Mouse (Mus musculus): ENCODE data around the gene Ankrd28.

The Ankrd28 gene

DNA sequence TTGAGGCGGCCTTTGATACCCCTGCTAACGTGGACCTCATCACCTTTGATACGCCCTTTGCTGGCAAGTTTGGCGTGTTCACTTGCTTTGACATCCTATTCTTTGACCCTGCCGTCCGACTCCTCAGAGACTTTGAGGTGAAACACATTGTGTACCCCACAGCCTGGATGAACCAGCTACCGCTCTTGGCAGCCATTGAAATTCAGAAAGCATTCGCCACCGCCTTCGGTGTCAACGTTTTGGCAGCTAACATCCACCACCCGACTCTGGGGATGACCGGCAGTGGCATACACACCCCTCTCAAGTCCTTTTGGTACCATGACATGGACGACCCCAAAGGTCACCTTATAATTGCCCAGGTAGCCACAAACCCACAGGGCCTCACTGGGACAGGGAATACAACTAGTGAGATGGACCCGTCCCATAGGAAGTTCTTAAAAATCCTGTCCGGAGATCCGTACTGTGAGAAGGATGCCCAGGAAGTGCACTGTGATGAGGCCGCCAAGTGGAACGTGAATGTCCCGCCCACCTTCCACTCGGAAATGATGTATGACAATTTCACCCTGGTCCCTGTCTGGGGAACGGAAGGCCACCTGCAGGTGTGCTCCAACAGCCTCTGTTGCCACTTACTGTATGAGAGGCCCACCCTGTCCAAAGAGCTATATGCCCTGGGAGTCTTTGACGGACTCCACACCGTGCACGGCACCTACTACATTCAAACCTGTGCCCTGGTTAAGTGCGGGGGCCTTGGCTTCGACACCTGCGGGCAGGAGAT, 163.3 kb downstream of the Ankrd28 start:
- DNase-seq (ENCODE audit: low read depth, low spot score) = no peak

DNA sequence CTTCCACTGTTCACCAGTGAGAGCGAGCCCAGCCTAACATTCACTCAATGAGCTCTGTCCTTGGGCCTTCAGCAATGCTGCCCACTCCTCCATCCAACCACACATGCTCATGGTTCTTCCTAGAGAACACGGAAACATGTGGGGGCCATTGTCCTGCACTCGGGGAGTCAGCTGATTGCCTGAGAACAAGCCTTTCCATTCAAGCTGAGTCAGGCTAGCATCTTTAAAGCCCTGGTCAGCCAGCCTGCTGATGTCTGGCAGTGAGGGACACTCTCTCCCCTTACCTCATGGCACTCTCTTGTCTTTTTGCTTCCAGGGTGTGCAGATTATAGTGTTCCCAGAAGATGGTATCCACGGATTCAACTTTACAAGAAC, 164.9 kb downstream of the Ankrd28 start:
- DNase-seq (ENCODE audit: low read depth, low spot score) = no peak

DNA sequence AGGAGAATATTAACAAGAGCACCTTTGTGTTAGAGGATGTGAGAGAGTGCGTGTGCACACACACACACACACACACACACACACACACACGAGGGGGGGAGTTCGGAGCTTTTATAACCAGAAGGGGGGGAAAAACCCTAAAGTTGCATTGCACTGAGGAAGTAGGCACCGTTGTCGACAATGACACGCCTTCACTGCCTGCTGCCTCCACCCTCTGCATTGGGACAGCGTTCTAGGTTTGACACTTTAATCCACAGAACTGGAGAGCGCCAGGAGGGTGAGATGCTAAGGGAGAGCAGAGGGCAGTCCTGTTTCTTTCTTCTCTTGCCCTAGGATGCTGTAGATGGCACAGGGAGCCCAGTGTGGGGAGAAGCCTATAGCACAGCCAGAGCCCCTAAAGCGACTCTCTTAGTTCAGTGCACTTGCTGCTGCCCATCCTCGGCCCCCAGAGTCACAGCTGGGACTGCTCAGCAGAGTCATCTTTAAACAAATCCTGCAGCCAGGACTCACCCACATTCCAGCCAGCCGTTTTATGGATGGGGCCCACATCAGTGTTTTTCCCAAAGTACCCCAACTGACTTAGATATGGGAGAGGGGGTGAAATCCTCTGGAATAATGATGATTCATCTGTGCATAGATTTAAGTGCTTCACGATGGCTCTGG, 165.4 kb downstream of the Ankrd28 start:
- no peak for DNase-seq (ENCODE audit: low read depth, low spot score)

DNA sequence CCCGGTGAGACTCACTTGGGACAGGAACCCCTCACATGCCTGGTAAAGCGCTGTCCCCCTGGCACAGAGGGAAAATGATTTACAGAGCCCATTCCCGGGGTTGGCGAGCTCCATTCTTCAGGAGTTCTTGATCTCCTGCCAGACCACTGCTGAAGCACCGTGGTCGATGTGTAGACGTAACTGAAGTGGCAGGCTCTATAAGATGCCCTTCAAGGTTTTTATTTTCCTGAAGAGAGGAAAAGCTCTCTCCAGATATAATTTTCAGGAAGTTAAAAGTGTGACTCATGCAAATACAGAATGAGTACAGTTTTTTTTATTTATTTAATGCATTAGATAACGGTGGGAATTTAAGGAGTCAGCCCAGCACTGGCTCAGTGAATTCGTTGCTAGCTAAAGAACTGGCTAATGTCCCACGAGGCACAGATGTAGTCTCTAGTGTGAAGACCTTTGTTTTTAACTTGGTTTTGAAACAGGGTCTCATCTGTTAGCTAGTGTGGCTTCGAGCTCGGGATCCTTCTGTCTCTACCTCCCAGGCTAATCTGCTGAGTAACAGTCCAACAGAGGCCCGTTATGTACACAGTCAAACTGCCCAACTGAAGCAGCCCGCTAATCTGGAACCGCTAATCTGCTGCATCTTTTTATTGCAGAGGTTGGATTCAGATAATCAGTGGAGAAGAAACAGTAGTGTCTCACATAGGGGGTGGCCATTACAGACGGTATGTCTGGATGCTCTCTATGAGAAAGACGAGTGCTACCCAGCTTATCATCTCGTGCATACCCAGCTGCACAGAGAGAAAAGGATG, 166.2 kb downstream of the Ankrd28 start:
- no peak for DNase-seq (ENCODE audit: low read depth, low spot score)

DNA sequence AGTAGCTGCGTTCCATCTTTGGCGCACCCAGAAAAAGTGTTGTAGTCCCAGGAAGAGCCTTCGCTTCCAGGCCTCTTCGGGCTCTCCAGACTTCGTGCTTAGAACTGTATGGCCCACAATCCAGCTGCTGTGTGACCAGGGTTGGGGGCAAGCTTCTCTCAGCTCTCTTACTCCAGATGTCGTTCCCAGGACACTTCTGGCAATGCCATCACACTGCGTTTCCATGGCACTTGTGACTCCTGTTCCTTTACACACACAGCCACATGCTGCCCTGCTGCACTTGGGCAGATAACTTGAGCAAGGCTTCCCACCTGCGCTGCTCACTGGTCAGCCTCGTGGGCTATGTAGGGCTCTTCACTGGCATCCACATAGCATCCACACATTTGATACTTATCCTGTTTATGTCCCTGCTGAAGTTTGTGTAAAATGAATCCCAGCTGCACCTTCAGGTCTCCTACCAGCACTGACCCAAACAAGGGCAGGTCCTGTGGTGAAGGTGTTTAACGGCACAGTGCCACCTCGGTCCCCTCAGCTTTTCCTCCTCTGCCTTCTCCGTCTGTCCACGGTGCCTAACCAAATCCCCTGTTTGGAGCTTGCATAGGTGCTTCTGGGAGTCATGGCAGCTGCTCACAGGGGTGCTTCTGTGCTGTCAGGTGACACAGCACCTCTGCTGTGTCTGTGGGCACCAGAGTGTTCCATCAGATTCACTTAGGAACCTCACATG, 166.9 kb downstream of the Ankrd28 start:
- no peak for DNase-seq (ENCODE audit: low read depth, low spot score)

DNA sequence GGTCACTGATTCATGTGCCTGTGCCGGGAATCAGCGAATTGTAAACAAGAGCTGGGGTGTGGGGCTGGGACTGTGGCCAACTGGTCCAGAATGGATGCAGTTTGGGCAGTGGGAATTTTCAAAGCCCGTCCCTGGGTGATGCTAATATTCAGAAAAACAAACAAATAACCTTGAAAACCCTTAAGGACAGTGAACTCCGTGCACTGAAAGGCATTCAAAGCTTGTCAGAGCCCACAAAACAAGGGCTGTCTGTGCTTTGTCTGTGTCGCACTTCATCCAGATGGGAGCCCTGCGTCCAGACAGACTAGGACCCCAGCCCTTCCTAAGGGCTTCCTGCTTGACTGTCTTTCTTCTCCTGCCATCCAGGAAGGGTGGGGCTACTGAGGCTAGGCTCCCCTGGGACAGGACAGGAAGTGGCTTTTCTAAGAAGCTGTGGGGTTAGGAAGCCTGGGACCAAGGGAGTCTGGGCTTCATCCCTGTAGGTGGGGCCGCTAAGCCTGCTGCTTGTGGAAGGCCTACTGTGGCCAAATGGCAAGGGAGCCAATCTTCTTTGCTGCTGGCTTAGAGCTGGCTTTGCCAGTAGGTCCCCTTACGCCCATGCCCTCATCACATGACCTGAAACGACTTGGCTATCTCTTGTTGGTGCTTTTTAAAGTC, 167.8 kb downstream of the Ankrd28 start:
- DNase-seq (ENCODE audit: low read depth, low spot score) = no peak

DNA sequence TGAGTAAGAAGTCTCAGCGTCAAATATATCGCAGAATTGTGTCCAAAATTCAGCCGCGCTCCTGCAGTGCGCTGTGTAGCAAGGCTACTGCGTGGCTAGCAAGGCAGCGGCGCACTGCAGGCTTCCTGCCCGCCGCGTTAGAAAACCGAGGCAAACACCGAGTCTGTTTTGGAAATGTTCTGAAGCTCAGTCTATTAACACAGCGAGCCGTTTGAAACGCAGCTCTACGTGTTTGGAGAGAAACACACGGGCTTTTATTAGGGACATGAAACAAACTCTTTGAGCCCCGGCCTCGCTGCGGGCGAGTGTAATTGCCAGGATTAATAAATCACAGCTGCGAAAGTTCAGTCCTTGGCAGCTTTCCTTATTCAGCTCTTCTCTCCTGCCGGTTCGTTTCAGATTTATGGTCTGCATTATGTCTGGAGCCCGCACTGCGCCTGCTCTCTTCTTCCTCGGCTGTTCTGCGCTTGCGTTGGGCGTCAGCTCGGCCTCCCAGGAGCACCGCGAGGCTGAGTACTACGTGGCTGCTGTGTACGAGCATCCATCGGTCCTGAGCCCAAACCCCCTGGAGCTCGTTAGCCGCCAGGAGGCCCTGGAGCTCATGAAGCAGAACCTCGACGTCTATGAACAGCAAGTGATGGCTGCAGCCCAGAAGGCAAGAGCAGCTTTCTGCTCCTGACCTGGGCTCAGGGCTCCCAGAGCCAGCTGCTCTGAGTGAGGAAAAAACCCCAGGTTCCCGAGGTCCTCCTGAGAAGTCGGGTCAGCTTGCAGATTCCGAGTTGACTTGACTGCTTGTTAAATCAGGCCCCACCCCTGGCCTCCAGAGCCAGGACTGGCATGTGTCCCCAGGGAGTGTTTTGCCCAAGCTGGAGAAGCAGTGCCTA, 168.5 kb downstream of the Ankrd28 start:
- DNase-seq (ENCODE audit: low read depth, low spot score) = no peak

DNA sequence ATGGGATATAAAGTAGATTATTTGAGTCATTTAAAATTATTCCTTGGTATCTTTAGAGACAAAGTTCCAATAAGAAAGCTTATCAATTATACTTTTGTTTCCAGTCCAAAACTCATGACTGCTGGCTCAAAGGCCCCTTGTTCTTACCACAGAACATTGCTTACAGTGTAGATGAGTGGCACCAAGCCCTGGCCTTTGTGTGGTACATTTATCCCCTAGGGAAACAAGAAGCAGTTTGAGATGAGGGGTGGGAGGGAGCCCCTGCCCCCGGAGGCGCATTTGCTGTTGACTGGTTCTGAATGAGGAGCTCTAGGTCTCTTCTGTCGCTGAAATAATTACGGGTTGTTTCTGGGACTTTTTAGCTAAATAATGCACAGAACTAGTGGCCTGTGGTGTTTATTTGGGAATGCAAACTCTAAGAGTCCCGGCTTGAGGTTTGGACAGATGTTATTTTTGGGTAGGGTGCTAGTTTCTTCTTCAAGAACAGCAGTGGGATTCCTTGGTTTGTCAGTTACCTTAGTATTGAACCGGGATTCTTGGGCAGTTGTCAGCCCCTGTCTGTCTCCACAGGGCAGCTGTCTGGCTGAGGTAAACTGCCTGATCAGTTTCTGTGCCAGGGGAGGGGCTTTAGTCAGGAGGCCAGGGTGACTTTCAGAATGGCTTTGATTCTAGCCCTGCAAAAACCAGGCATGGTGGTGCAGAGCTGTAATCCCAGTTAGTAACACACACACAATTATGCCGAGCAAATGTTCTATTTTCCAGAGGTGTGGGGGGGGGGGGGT, 169.9 kb downstream of the Ankrd28 start:
- DNase-seq (ENCODE audit: low read depth, low spot score) = no peak

DNA sequence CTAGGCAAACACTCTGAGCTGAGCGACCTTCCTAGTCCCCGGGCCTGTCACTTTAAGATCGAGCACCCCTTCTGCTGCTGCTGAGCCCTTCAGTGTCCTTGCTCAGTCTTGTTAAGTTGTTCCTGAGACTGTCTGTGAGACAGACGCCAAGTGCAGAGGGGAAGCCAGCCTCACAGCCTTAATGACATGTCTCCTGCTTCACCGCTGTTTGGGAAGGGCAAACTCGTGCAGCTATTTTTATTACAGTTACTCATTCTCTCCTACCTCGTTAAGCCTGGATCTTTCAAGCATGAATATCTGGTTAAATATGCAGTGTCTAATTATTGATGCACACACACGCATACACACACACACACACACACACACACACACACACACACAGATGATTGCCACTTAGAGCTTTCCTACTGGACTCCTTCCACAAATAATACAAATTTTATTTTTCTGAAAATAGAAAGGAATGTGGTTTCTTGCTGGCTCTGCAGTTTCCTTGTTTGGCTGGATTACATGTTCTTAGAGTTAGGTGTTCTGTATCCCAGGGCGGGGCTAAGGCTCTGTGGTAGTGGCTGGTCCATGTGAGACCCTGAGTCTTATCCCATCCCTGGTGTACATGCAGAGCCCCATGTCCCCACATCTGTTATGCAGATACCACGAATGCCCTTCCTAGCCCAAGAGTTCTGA, 170.8 kb downstream of the Ankrd28 start:
- no peak for DNase-seq (ENCODE audit: low read depth, low spot score)

DNA sequence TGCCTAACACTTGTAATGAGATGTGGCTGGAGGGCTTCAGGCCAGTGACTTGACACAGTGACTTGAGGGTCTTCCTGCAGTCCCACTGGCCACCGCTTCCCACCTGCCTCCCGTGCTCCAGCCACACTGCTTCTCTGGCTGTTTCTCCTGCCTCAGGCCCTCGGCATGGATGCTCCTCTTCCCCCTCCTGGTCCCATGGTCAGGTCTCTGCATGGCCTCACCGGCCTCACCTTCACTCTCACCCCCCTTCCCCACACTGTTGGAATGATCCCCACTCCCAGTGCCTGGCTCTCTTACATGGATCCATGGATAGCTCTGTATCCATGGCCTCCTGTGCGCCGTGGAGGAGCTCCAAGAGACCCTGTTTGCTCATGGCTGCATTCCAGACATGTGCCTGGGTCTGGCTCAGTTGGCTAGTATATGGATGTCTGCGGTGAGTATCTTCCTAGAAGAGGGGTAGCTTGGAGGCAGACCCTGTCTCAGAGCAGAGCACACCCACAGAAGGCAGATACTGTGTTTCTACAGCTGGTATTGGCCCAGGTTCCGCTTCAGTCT, 172.2 kb downstream of the Ankrd28 start:
- DNase-seq (ENCODE audit: low read depth, low spot score) = no peak

DNA sequence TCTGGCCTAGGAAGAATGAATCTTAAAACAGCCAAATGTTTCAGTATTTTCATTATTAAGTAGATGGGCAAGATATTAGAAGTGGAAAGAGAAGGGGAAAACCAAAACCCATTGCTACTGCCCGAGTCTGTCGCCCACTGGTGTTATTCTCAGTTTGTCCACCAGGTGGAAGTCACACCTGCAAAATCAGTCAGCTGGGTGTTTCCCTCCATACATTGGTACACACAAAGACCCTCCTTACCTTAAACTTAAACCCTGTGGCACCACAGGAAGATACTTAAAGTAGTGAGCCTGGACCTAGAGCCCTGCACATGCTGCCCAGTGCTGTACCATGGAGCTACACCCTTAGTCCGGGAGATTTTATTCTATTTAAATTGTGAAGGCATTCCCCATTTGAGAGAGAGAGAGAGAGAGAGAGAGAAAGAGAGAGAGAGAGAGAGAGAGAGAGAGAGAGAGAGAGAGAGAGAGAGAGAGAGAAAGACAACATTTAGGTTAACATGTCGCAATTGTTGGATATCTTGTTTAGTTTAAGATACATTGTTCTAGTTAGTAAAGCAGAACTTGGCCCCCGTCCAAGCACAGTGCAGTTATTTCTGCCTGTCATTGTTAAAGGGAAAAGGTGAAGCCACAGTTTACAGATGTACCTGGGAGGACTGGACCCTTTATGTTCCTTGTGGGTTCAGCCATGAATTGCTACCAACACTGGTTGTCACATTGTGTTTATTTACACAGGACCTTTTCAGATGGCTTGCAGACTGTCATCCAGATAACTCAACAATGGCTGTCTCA, 173.4 kb downstream of the Ankrd28 start:
- DNase-seq (ENCODE audit: low read depth, low spot score) = no peak

DNA sequence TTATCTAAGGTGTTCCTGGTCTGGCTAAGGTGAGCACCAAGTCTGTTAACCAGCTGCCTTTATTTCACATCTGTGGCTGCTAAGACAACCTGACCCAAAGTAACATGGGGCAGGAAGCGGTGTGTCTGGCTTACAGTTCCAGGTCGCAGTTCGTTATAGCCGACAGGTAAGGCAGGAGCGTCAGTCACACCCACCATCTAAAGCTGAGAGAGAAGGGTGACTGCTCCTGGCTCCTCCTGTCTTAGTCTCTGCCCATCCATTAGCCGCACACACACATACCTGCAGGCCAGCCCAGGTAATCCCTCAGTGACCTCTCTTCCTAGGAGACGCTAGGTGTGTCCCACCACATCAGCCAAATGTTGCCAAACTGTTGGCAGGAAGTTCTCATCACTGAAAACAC, 174.1 kb downstream of the Ankrd28 start:
- DNase-seq (ENCODE audit: low read depth, low spot score) = no peak

DNA sequence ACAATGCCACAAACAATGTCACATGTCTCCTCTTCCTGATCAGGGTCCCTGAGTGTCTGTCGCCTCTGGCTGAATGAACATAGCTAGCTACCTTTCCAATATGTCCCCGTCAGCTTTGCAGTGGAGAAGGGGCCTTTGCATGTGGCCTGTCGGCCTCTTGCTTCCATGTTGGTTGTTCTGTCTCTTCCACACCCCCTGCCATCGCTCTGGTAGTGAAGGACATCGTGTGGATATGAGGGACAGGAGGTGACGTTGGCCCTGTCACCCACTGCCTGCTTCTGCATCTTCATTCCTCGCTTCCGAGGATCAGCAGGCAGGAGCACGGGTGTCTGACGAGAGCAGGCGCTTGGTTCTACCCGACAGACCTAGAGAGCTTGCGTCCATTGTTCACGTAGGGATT, 175.0 kb downstream of the Ankrd28 start:
- DNase-seq (ENCODE audit: low read depth, low spot score) = no peak

DNA sequence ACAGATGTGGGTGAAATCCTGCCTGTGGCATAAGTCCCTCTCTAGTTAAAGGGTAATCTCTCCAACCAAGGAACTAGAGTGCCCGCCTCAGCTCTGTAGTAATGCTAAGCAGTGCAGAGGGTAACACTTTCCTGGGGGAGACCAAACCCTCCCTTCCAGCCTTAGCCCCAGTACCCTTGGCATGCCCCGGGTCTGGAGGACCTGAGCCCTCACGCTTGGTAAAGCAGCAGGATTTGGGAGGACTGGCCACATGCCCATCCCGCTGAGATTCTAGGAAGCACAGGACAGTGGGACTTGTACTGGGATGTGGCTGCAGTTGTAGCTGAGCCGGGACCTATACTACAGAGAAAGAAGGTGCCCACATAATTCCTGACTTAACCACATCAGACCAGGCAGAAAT, 175.6 kb downstream of the Ankrd28 start:
- DNase-seq (ENCODE audit: low read depth, low spot score) = no peak

DNA sequence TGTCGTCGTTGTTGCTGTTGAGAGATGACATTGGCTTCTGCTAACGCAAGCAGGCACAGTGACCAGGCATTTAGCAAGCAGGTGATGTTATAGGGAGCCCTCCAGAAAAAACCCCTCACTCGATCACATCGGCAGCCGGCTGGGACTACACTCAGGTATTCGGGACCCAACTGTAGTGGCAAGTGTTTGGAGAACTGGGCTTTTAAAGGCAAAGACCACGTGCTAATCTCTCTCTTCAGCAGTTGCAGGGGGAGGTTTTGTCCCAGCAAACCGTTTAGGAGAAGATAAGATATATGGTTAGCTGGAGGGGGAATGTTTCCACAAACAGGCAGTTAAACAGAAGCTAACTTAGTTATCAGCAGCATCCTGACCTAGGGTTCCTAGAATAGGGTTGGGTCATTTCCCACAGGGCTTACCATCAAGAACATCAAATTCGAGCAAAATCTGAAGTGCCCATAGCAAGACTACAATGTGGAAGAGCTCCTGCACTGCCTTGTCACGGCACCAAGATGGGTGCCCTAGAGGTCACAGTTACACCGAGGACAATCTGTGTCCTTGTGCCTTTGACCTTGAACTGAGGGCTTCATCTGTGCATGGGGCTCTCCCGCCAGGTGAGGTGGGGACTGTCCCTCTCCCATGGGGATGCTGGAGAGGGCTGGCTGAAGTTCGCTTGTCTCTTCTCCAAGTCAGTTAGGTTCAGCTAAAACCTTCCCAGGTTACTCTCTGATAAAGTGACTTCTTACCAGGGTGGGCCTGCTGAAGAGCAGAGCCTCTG, 177.2 kb downstream of the Ankrd28 start:
- DNase-seq (ENCODE audit: low read depth, low spot score) = no peak

DNA sequence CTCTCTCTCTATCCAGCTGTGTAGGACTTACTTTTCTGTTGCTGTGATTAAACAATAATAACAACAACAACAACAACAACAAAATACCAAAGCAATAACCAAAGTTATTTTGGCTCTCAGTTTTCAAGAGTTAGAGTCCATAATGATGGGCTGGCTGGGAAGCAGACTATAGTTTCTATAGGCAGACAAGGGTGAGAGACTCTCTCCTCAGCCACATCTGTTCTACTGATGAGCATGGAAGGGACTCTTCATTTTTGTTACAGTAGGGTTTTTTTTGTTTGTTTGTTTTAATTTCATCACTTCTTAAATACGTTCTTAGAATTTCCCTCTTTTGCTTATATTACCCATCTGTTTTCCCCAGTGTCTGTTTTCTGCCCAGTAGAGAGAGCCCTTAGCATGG, 177.8 kb downstream of the Ankrd28 start:
- DNase-seq (ENCODE audit: low read depth, low spot score) = no peak

DNA sequence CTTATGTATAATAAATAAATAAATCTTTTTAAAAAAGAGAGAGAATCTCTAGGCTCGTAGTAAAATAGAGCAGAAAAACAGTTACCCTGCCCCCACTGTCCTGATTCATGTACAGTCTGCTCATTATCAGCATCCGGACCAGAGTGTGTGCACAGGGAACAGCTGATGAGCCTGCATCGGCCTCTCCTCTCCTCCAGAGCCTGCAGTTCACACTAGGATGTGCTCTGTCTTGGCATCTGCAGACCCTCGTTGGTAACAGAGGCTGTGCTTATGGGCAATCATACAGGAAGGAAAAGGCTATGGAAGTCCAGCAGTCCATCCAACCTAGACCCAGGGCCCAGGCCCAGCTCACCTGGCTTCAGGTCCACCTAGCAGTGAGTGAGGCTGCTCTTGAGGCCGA, 178.3 kb downstream of the Ankrd28 start:
- no peak for DNase-seq (ENCODE audit: low read depth, low spot score)
